Mouse (Mus musculus) bone marrow, adult 2 months (tissue): Measurements from ENCODE around the gene Zfp819. TPM values are rescaled to one million over a fixed set of nuclear protein-coding genes. Genes with fewer than 3 reads are reported as not detected.
A peak's percentile ranks its signal among the peaks of the same experiment; 100 is the strongest.
"Not testable (repeated sequence)": the region's sequence is repeated elsewhere in the genome, so short reads cannot be mapped to it uniquely, and the experiment has no call there.

Source experiments
- H3K27ac ChIP-seq: fragments of 200-500 bp; 2 replicates; pipeline ENCODE4 v1.5.1; 2012; ENCODE audit warnings: low read depth, mild to moderate bottlenecking, control low read depth, inconsistent platforms, low read length; ENCODE audit not compliant: control insufficient read depth, poor library complexity, insufficient read depth
- H3K4me1 ChIP-seq: fragments of 200-500 bp; 2 replicates; pipeline ENCODE4 v1.6.1; 2011; ENCODE audit warnings: low read length; ENCODE audit not compliant: control insufficient read depth, insufficient read depth
- H3K4me3 ChIP-seq: fragments of 200-500 bp; replicated peaks from 2 replicates; pipeline ENCODE3; 2011; ENCODE audit warnings: mild to moderate bottlenecking, low read depth, low read length, control low read depth; ENCODE audit not compliant: control insufficient read depth
- CTCF ChIP-seq: fragments of 200-500 bp; IDR thresholded peaks from 2 replicates; pipeline ENCODE4 v1.5.1; 2011; ENCODE audit warnings: low read length, control low read depth; ENCODE audit not compliant: control insufficient read depth, insufficient read depth
- POLR2A ChIP-seq: fragments of 200-500 bp; IDR thresholded peaks from 2 replicates; pipeline ENCODE4 v1.6.1; 2011; ENCODE audit warnings: low read depth, mild to moderate bottlenecking, control low read depth, low read length, borderline replicate concordance; ENCODE audit not compliant: control insufficient read depth
- WGBS: fragments of 180-500 bp; shearing (Covaris S2); methylation state at CpG from one replicate; pipeline ENCODE4 v1.1.7; 2018; 5-methylcytosine and 5-hydroxymethylcytosine counted together
- polyA plus RNA-seq: library from polyadenylated mRNA; stranded (reverse); fragments of >200 nt; gene quantifications from 2 replicates; pipeline ENCODE4 v1.2.4, GENCODE M21; 2011; ENCODE audit warnings: low replicate concordance; ENCODE audit not compliant: missing spikeins, insufficient read depth, insufficient read length

Zfp819 gene
- polyA plus RNA-seq, 1 experiment, result 1.6 TPM

DNA sequence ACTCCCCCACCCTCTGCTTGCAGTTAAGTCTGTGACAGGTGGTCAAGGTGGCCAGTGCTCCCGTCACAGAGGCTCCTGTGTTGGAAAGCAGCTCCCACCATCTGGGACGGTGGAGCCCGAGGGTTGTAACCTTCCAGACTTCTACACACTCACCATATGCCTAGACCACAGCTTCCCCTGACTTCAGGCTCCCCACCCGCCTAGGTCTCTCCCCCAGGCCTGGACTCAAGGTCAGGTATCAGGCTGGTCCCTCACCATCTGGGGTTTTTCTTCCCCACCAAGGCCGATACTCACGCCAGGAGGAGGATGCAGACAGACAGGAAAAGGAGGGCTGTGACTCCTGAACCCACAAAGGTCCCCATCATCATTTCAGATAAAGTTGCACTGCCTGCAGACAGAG lies 49.3 kb downstream of the Zfp819 start:
- Histone ChIP-seq H3K27ac (peak overlapping the region; percentile 77), H3K4me3 (peak overlapping the region; percentile 60), H3K4me1 (peaks cover 5% of the 10 kb centered on the region; the same call in 1 of the 2 replicates)
- no peak for TF ChIP-seq POLR2A
- TF ChIP-seq CTCF, result no peak
- WGBS, result 6% methylated on average over 6 of the region's 6 CpGs

DNA sequence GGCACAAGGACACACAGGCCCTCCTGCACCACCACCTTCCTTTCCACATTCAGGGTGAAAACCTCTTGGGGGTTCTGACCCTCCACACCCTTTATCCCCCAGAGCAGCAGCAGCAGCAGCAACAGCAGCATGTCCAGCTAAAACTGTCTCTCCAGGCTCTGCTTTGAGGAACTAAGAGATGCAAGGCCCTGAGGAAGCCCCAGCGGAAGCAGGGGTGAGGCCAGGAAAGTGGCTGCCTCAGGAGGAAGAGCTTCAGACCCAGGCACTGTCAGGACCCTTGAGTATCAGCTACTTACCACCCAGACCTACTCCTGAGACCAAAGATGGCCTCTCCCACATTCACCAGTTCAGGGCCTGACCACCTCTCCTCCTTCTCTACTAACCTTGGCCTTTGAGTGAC lies 53.0 kb downstream of the Zfp819 start, which contains the start of gene Siglece:
Gene Siglece (minus strand): TSS at position 160 of the 400 bp plus-strand sequence.
- Histone ChIP-seq H3K4me3 (peak within 1 kb of the TSS; percentile 57), H3K27ac (peak within 1 kb of the TSS; percentile 60; the same call in 1 of the 2 replicates), H3K4me1 (peaks cover 11% of the 10 kb centered on the region; the same call in 1 of the 2 replicates)
- TF ChIP-seq CTCF, result no peak
- no peak for TF ChIP-seq POLR2A
- 29% methylated on average over 1 of the region's 1 CpGs for WGBS

DNA sequence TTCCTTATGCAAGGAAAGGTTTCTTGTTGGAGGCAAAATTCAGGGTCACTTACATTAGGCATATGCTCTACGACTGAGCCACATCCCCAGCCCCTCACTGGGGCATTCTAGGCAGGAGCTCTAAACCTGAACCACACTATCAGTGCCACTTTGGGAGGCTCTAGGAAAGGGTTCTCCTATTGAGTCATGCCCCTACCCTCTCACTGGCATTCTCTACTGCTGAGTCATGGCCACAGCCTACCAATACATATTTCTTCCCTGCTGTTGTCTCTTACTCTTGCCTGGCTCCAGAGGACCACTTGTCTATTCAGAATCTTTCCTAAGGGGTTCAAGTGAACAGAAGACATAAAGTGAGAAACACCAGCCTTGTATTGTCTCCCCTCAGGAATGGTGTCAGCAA lies 55.8 kb downstream of the Zfp819 start:
- Histone ChIP-seq H3K27ac (no peak overlapping the region; the same call in 1 of the 2 replicates), H3K4me1 (peaks cover 8% of the 10 kb centered on the region), H3K4me3 (no peak overlapping the region)
- TF ChIP-seq POLR2A (no peak), CTCF (no peak)
- WGBS, result 67% methylated on average over 1 of the region's 1 CpGs

DNA sequence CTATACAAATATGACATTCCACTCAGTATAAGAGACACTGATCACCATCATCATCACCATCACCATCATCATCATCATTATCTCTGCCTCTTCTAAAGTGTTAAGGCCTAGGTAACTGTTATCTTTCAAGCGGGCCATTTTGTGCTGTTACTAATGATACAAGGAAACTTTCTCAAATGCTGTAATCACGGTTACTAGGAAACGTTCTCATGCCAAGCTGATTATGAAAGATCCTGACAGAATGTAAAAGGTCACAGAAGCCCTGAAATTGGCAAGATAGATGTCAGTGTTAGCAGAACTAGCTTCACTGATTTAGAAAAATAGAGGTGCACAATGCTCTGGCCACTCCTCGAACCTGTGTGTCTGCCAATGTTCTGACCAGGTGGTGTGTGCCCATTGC lies 60.3 kb downstream of the Zfp819 start:
- not testable (repeated sequence) for H3K4me3 ChIP-seq, H3K4me1 ChIP-seq, H3K27ac ChIP-seq
- 47% methylated on average over 4 of the region's 4 CpGs for WGBS

Other genes starting within 250 kb of the Zfp819 start
- gene Siglecg, start 199.0 kb upstream of the Zfp819 start, polyA plus RNA-seq, result 33.1 and 73.3 TPM in 2 replicates
- 1.9 and 2.1 TPM in 2 replicates for gene Lim2, start 179.5 kb upstream of the Zfp819 start, polyA plus RNA-seq
- gene Nkg7, start 170.1 kb upstream of the Zfp819 start, polyA plus RNA-seq, result 18.5 and 43.6 TPM in 2 replicates
- 2.0 and 4.7 TPM in 2 replicates for gene Cldnd2, start 166.4 kb upstream of the Zfp819 start, polyA plus RNA-seq
- gene Etfb, start 163.1 kb upstream of the Zfp819 start, polyA plus RNA-seq, result 149 and 240 TPM in 2 replicates
- not detected in 2 replicates for gene Gm45233, start 163.0 kb upstream of the Zfp819 start, polyA plus RNA-seq
- gene Vsig10l, start 144.0 kb upstream of the Zfp819 start, polyA plus RNA-seq, result 1.9 and 5.7 TPM in 2 replicates
- not detected in 2 replicates for gene Iglon5, start 117.1 kb upstream of the Zfp819 start, polyA plus RNA-seq
- gene 4931406B18Rik, start 101.2 kb upstream of the Zfp819 start, polyA plus RNA-seq, result 0.85 TPM in 1 of 2 replicates, not detected in the other
- gene Cd33, start 62.7 kb upstream of the Zfp819 start, polyA plus RNA-seq, result 14.2 and 48.4 TPM in 2 replicates
- 1.3 and 2.9 TPM in 2 replicates for gene Zfp658, start 44.9 kb upstream of the Zfp819 start, polyA plus RNA-seq
- gene Zfp719, start 27.6 kb upstream of the Zfp819 start, polyA plus RNA-seq, result 1.7 TPM in 2 replicates
- not detected in 2 replicates for gene Ceacam18, start 27.5 kb downstream of the Zfp819 start, polyA plus RNA-seq
- 14.5 and 24.2 TPM in 2 replicates for gene Siglece, start 53.0 kb downstream of the Zfp819 start, polyA plus RNA-seq
- 2.4 and 3.6 TPM in 2 replicates for gene Ctu1, start 64.8 kb downstream of the Zfp819 start, polyA plus RNA-seq
- not detected in 2 replicates for gene Klk14, start 83.2 kb downstream of the Zfp819 start, polyA plus RNA-seq
- not detected in 2 replicates for gene Klk13, start 105.4 kb downstream of the Zfp819 start, polyA plus RNA-seq
- gene Klk12, start 161.7 kb downstream of the Zfp819 start, polyA plus RNA-seq, result not detected in 2 replicates
- not detected in 2 replicates for gene Klk11, start 167.4 kb downstream of the Zfp819 start, polyA plus RNA-seq
- not detected in 2 replicates for gene Klk10, start 173.9 kb downstream of the Zfp819 start, polyA plus RNA-seq
- not detected in 2 replicates for gene Klk9, start 184.7 kb downstream of the Zfp819 start, polyA plus RNA-seq
- gene Klk8, start 190.4 kb downstream of the Zfp819 start, polyA plus RNA-seq, result 0.92 and 2.3 TPM in 2 replicates
- not detected in 2 replicates for gene Klk7, start 204.1 kb downstream of the Zfp819 start, polyA plus RNA-seq
- not detected in 2 replicates for gene Klk6, start 217.3 kb downstream of the Zfp819 start, polyA plus RNA-seq
- gene Klk5, start 234.8 kb downstream of the Zfp819 start, polyA plus RNA-seq, result not detected in 2 replicates